7 mouse cellular contexts compared by ENCODE assay signal in genomic region chr2:33908374-33908773, GRCm38 (mm10). TPM values are rescaled to one million over a fixed set of nuclear protein-coding genes. Genes with fewer than 3 reads are reported as not detected.
DNase-seq lines count a peak whose midpoint lies in the region; ATAC-seq and TF ChIP-seq lines count a peak whose summit lies in the region.

No protein-coding gene starts in this region.

- no peak for TF ChIP-seq CTCF in brain, embryonic 14.5 days (IDR thresholded peaks at IDR 0.05; ENCODE audit: borderline replicate concordance, extremely low read depth, insufficient read depth, insufficient read length)
- no peak for TF ChIP-seq CTCF in left cerebral cortex, adult 2 months (IDR thresholded peaks at IDR 0.05)

- peak overlapping the region; percentile 59; the same call in 1 of the 2 replicates for H3K27ac ChIP-seq in heart, embryonic 12.5 days (ENCODE audit: poor library complexity, severe bottlenecking)
- H3K27ac ChIP-seq in kidney, embryonic 14.5 days (ENCODE audit: low read depth, low read length) = no peak overlapping the region; the same call in 1 of the 2 replicates
- peak overlapping the region; percentile 84 for H3K27ac ChIP-seq in lung, embryonic 16.5 days (ENCODE audit: low read length)
- H3K27ac ChIP-seq in left cerebral cortex, adult 2 months = no peak overlapping the region

- no peak for TF ChIP-seq POLR2A in brain, embryonic 14.5 days (IDR thresholded peaks at IDR 0.05; ENCODE audit: borderline replicate concordance, extremely low read depth, insufficient read depth, insufficient read length, poor library complexity, severe bottlenecking)

- H3K9me3 ChIP-seq in heart, embryonic 12.5 days (replicated peaks) = no peaks in the 10 kb centered on the region
- H3K9me3 ChIP-seq in kidney, embryonic 14.5 days (ENCODE audit: control insufficient read depth, low read length) = peaks cover 4% of the 10 kb centered on the region; the same call in 1 of the 2 replicates
- no peaks in the 10 kb centered on the region for H3K9me3 ChIP-seq in lung, embryonic 16.5 days (ENCODE audit: control insufficient read depth, low read length)

- H3K4me3 ChIP-seq in heart, embryonic 12.5 days = no peak overlapping the region
- no peak overlapping the region for H3K4me3 ChIP-seq in kidney, embryonic 14.5 days (ENCODE audit: low read length)
- H3K4me3 ChIP-seq in lung, embryonic 16.5 days (ENCODE audit: low read length) = no peak overlapping the region
- H3K4me3 ChIP-seq in left cerebral cortex, adult 2 months = no peak overlapping the region

- H3K36me3 ChIP-seq in heart, embryonic 12.5 days = no peaks in the 10 kb centered on the region
- H3K36me3 ChIP-seq in kidney, embryonic 14.5 days (ENCODE audit: control insufficient read depth, insufficient read depth, low read length) = no peaks in the 10 kb centered on the region
- no peaks in the 10 kb centered on the region for H3K36me3 ChIP-seq in lung, embryonic 16.5 days (ENCODE audit: control insufficient read depth, insufficient read depth, low read length)

- H3K9ac ChIP-seq in heart, embryonic 12.5 days = no peak overlapping the region
- no peak overlapping the region for H3K9ac ChIP-seq in kidney, embryonic 14.5 days (ENCODE audit: low read depth, low read length)
- H3K9ac ChIP-seq in lung, embryonic 16.5 days (ENCODE audit: low read length) = peak overlapping the region; percentile 25; the same call in 1 of the 2 replicates

- no peak overlapping the region for H3K4me2 ChIP-seq in heart, embryonic 12.5 days
- H3K4me2 ChIP-seq in kidney, embryonic 14.5 days (replicated peaks; ENCODE audit: low read depth, low read length) = no peak overlapping the region
- no peak overlapping the region for H3K4me2 ChIP-seq in lung, embryonic 16.5 days (ENCODE audit: low read depth, low read length)

- H3K4me1 ChIP-seq in heart, embryonic 12.5 days (replicated peaks) = peaks cover 3% of the 10 kb centered on the region
- no peaks in the 10 kb centered on the region for H3K4me1 ChIP-seq in kidney, embryonic 14.5 days (ENCODE audit: control insufficient read depth, insufficient read depth, low read length)
- H3K4me1 ChIP-seq in lung, embryonic 16.5 days (replicated peaks; ENCODE audit: control insufficient read depth, insufficient read depth, low read length) = peaks cover 14% of the 10 kb centered on the region

- WGBS in heart, embryonic 12.5 days = 26% methylated on average over 8 of the region's 8 CpGs
- WGBS in kidney, embryonic 14.5 days = 44% methylated on average over 8 of the region's 8 CpGs
- WGBS in lung, embryonic 16.5 days = 8% methylated on average over 8 of the region's 8 CpGs

- intact Hi-C loops in left cerebral cortex, adult 2 months (cut with DNase I) = no loop called here

- peaks cover 23% of the 10 kb centered on the region for H3K27me3 ChIP-seq in heart, embryonic 12.5 days (replicated peaks)
- H3K27me3 ChIP-seq in kidney, embryonic 14.5 days (ENCODE audit: control insufficient read depth, insufficient read depth, low read length) = no peaks in the 10 kb centered on the region
- no peaks in the 10 kb centered on the region for H3K27me3 ChIP-seq in lung, embryonic 16.5 days (ENCODE audit: control insufficient read depth, insufficient read depth, low read depth, low read length)

- peak; percentile 9 for DNase-seq in Muller cell, postnatal 12 days (ENCODE audit: inconsistent ontology term)
- DNase-seq in brain, embryonic 14.5 days (ENCODE audit: low read depth) = peak; percentile 57
- DNase-seq in thymus, adult 18-20 months = peak; percentile 71 to 86
- no peak for DNase-seq in left cerebral cortex, adult 2 months (ENCODE audit: extremely low spot score in 1 of 2, low spot score in 2 of 2)

- peak; percentile 87 for ATAC-seq in heart, embryonic 12.5 days (ENCODE audit: insufficient number of reproducible peaks, low FRiP score)
- ATAC-seq in kidney, embryonic 14.5 days (ENCODE audit: low FRiP score, low TSS enrichment) = peak; percentile 59; the same call in 1 of the 2 replicates
- peak; percentile 96 for ATAC-seq in lung, embryonic 16.5 days (ENCODE audit: low read depth)

RNA-seq across cellular contexts. Expression of gene Mvb12b, which starts 20.6 kb away (rescaled TPM):
- polyA plus RNA-seq in brain, embryonic 14.5 days (2012; rRNA removed) = 98.9 and 133 TPM in 2 replicates
- polyA plus RNA-seq in heart, embryonic 12.5 days (2016; fragmentation: Nextera tagmentation; extraction: Ambion mirVana) = 16.1 and 16.6 TPM in 2 replicates
- 14.7 and 18.8 TPM in 2 replicates for polyA plus RNA-seq in kidney, embryonic 14.5 days (2014; fragmentation: Nextera tagmentation; extraction: Ambion mirVana)
- 19.2 and 21.6 TPM in 2 replicates for polyA plus RNA-seq in lung, embryonic 16.5 days (2015; fragmentation: Nextera tagmentation; extraction: Ambion mirVana)
- total RNA-seq in left cerebral cortex, adult 2 months (2021) = 10 to 100 TPM; 74.6 to 78.4 TPM

Comparison
In these comparisons a context has a peak if more than half of its experiments do, and no peak if none do; other contexts are left out.
1. DNase-seq: peak in Muller cell, postnatal 12 days (single experiment), brain, embryonic 14.5 days (single experiment) and thymus, adult 18-20 months (2 of 2); none in left cerebral cortex, adult 2 months (0 of 2).
2. H3K27ac ChIP-seq: peak in heart, embryonic 12.5 days (single experiment) and lung, embryonic 16.5 days (single experiment); none in kidney, embryonic 14.5 days (single experiment) and left cerebral cortex, adult 2 months (single experiment).
3. Peak in every context shown above with its lines, with median percentiles within 50 percentile points of each other: ATAC-seq.